Mouse (Mus musculus) neural tube, embryonic 14.5 days (tissue): ENCODE results near the gene Usp54. TPM values are rescaled to one million over a fixed set of nuclear protein-coding genes. Genes with fewer than 3 reads are reported as not detected.
"Not testable (repeated sequence)": the region's sequence is repeated elsewhere in the genome, so short reads cannot be mapped to it uniquely, and the experiment has no call there.

Source experiments
- ATAC-seq: fragments of 200-750 bp; cut with Nextera tagmentation; 2 replicates; pipeline ENCODE4 v1.8.0; 2017; ENCODE audit warnings: low read depth, mild to moderate bottlenecking, moderate TSS enrichment, moderate library complexity
- H3K27ac ChIP-seq: fragments of 300-500 bp; sonication (generic); 2 replicates; pipeline ENCODE4 v1.5.1; 2014; ENCODE audit warnings: low read depth, mild to moderate bottlenecking, control low read depth, low read length, moderate library complexity, mixed read lengths
- H3K27me3 ChIP-seq: fragments of 300-500 bp; sonication (generic); 2 replicates; pipeline ENCODE4 v1.6.1; 2014; ENCODE audit warnings: low read length; ENCODE audit not compliant: control insufficient read depth, insufficient read depth
- H3K36me3 ChIP-seq: fragments of 300-500 bp; sonication (generic); 2 replicates; pipeline ENCODE4 v1.6.1; 2014; ENCODE audit warnings: low read length, mixed read lengths; ENCODE audit not compliant: control insufficient read depth, insufficient read depth
- H3K4me1 ChIP-seq: fragments of 300-500 bp; sonication (generic); 2 replicates; pipeline ENCODE4 v1.6.1; 2014; ENCODE audit warnings: low read length; ENCODE audit not compliant: control insufficient read depth, insufficient read depth
- H3K4me2 ChIP-seq: fragments of 300-500 bp; sonication (generic); 2 replicates; pipeline ENCODE4 v1.6.1; 2014; ENCODE audit warnings: mild to moderate bottlenecking, low read depth, low read length, control low read depth
- H3K4me3 ChIP-seq: fragments of 300-500 bp; sonication (generic); 2 replicates; pipeline ENCODE4 v1.5.1; 2014; ENCODE audit warnings: low read depth, low read length, control low read depth, mixed read lengths
- H3K9ac ChIP-seq: fragments of 300-500 bp; sonication (generic); replicated peaks from 2 replicates; pipeline ENCODE4 v1.6.1; 2014; ENCODE audit warnings: low read depth, mild to moderate bottlenecking, control low read depth, low read length, mixed read lengths
- H3K9me3 ChIP-seq: fragments of 300-500 bp; sonication (generic); 2 replicates; pipeline ENCODE4 v1.6.1; 2016; ENCODE audit warnings: low read length; ENCODE audit not compliant: control insufficient read depth
- WGBS: fragments of 180-500 bp; shearing (Covaris S2); extraction: QIAGEN DNeasy Blood & Tissue Kit; methylation state at CpG from one replicate; pipeline ENCODE4 v1.1.7; 2014; 5-methylcytosine and 5-hydroxymethylcytosine counted together
- polyA plus RNA-seq: library from polyadenylated mRNA; unstranded; fragments of >200 nt; fragmentation: Nextera tagmentation; extraction: Ambion mirVana; gene quantifications from 2 replicates; pipeline ENCODE4 v1.2.1, GENCODE M21; 2014

The Usp54 gene
- polyA plus RNA-seq, 1 experiment from 2014 or later, result 15.1 TPM

- 17% methylated on average over 10 of the region's 10 CpGs for WGBS
- no peak for ATAC-seq
- peak overlapping the region; percentile 90; the same call in 1 of the 2 replicates for H3K27ac ChIP-seq
- 0 out of 2 replicates have a peak, but pooled peaks cover 4% of the 10 kb centered on the region for H3K4me1 ChIP-seq
- peak overlapping the region; percentile 81 for H3K4me3 ChIP-seq
- H3K9ac ChIP-seq, result peak overlapping the region; percentile 83
- no peaks in the 10 kb centered on the region for H3K9me3 ChIP-seq
- H3K27me3 ChIP-seq, result no peaks in the 10 kb centered on the region
- no peaks in the 10 kb centered on the region for H3K36me3 ChIP-seq
- H3K4me2 ChIP-seq, result peak overlapping the region; percentile 48
Measured at GRCm38 (mm10) chr14:20641438-20641875, 594 bp upstream of the Usp54 start.

DNA sequence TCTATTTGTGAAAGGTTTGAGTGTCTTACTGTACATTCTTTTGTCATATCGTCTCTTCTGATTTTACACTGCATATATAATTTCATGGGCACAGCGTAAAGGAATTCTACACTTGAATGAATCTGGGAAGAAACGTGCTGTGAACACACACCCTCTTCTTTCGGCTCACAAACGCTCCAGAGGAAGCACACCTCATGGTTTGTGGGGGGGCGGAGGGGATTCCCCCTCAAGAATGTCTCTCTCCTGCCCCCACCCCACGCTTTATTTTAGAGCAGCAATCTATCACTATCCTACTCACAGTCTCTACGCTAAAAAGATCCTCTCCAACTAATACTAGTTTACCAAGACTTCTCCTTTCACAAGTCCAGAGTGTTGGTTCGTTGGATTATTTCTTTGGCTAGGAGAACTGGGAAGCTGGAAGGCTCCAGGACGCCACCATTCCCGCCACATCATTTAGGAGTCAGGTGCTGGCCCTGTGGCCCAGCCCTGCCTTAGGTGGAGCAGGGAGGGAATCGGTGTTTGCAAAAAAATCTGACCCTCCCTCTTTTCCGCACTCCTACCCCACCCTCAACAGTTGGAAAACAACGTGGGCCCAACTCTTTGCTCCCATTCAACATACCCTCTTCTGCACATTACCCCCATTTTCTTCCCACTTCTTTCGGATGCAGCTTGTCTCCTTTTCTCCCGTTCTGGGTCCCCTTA, 794 bp downstream of the Usp54 start:
- H3K27me3 ChIP-seq, result no peaks in the 10 kb centered on the region
- 2% methylated on average over 16 of the region's 16 CpGs for WGBS
- peak overlapping the region; percentile 81 for H3K4me3 ChIP-seq
- H3K4me2 ChIP-seq, result peak overlapping the region; percentile 79
- no peaks in the 10 kb centered on the region for H3K36me3 ChIP-seq
- 0 out of 2 replicates have a peak, but pooled peaks cover 4% of the 10 kb centered on the region for H3K4me1 ChIP-seq
- peak overlapping the region; percentile 83 for H3K9ac ChIP-seq
- H3K9me3 ChIP-seq, result no peaks in the 10 kb centered on the region
- ATAC-seq, result peak; percentile 59
- peak overlapping the region; percentile 90 for H3K27ac ChIP-seq

DNA sequence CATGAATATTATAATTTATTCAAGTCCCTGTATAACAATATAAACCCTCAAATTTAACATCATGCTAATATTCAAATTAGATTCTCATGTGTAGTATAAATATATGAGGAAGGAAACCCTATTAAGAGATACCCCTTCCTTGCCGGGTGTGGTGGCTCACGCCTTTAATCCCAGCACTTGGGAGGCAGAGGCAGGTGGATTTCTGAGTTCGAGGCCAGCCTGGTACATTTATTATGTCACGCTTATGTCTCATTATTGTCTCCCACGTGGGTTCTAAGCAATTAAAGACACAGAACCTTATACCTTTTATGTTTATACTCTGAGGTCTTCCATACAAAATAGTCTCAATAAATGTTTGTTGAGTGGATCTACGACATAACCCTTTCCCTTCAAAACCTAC, 2.2 kb downstream of the Usp54 start:
- 0 out of 2 replicates have a peak, but pooled peaks cover 4% of the 10 kb centered on the region for H3K4me1 ChIP-seq
- no peak for ATAC-seq
- H3K36me3 ChIP-seq, result no peaks in the 10 kb centered on the region
- no peak overlapping the region for H3K4me3 ChIP-seq
- H3K27me3 ChIP-seq, result no peaks in the 10 kb centered on the region
- WGBS, result 90% methylated on average over 6 of the region's 6 CpGs
- no peak overlapping the region for H3K27ac ChIP-seq
- H3K4me2 ChIP-seq, result no peak overlapping the region
- no peaks in the 10 kb centered on the region for H3K9me3 ChIP-seq
- no peak overlapping the region for H3K9ac ChIP-seq

DNA sequence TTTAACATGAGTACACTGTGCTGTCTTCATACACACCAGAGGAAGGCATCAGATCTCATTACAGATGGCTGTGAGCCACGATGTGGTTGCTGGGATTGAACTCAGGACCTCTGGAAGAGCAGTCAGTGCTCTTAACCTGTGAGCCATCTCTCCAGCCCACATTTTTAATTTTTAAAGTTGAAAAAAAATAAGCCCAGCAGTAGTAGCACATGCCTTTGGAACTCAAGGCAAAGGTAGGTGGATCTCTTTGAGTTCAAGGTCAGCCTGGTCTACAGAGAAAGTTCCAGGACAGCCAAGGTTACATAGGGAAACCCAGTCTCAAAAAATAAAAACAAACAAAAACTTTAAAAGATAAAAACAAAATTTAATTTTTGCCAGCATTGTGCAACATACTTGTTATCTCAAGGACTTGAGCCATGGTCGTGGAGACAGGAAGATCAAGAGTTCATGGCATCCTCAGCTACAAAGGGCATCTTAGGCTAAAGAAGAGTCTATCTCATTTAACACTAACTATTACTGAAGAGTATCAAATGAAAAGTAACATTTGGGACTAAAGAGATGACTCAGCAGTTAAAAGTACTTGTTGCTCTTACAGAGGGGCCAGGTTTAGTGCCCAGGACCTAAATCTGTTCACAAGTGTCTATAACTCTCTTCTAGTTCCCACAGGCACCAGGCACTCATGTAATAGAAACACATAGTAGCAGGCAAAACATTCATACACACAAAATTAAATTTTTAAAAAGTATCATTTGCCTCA, 2.9 kb downstream of the Usp54 start:
- no peaks in the 10 kb centered on the region for H3K27me3 ChIP-seq
- no peak overlapping the region for H3K4me2 ChIP-seq
- H3K4me3 ChIP-seq, result no peak overlapping the region
- H3K9me3 ChIP-seq, result no peaks in the 10 kb centered on the region
- H3K9ac ChIP-seq, result no peak overlapping the region
- 93% methylated on average over 2 of the region's 2 CpGs for WGBS
- H3K36me3 ChIP-seq, result no peaks in the 10 kb centered on the region
- no peak overlapping the region for H3K27ac ChIP-seq
- 0 out of 2 replicates have a peak, but pooled peaks cover 4% of the 10 kb centered on the region for H3K4me1 ChIP-seq
- no peak for ATAC-seq

- 97% methylated on average over 3 of the region's 3 CpGs for WGBS
- H3K4me1 ChIP-seq, H3K4me2 ChIP-seq: not testable (repeated sequence)
Measured at GRCm38 (mm10) chr14:20636968-20637367, 3.9 kb downstream of the Usp54 start.

GRCm38 (mm10) chr14:20635546-20635945, 5.3 kb downstream of the Usp54 start:
- Histone ChIP-seq H3K9me3 (no peaks in the 10 kb centered on the region), H3K27ac (no peak overlapping the region), H3K4me1 (0 out of 2 replicates have a peak, but pooled peaks cover 4% of the 10 kb centered on the region), H3K27me3 (no peaks in the 10 kb centered on the region), H3K4me3 (no peak overlapping the region), H3K36me3 (no peaks in the 10 kb centered on the region), H3K9ac (no peak overlapping the region), H3K4me2 (no peak overlapping the region)
- no peak for ATAC-seq
- 91% methylated on average over 2 of the region's 2 CpGs for WGBS

More at GRCm38 (mm10) chr14:20636968-20637367, 3.9 kb downstream of the Usp54 start:
- H3K9ac ChIP-seq, ATAC-seq, H3K9me3 ChIP-seq, H3K27ac ChIP-seq, H3K4me3 ChIP-seq, H3K27me3 ChIP-seq, H3K36me3 ChIP-seq: not testable (repeated sequence)

DNA sequence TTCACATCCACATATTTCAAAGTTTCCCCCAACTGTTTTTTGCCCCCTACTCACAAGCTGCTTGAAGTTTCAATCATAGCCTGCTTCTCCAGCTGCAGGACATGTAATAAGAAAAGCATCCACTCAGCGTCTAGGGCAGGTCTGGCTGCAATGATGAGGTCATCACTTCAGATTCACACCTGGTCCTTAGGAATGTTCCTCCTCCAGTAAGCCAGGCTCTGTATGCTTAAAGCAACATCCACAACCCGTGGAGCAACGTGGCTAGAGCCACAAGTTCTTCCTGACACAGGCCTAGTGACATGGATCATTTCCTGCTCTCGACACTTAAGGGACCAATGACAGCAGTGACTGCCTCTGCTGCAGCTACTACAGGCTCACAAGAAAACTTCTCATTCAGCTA, 9.6 kb downstream of the Usp54 start:
- Histone ChIP-seq H3K27ac (no peak overlapping the region), H3K4me2 (no peak overlapping the region), H3K9ac (no peak overlapping the region), H3K4me3 (no peak overlapping the region), H3K36me3 (no peaks in the 10 kb centered on the region), H3K9me3 (no peaks in the 10 kb centered on the region), H3K27me3 (no peaks in the 10 kb centered on the region), H3K4me1 (no peaks in the 10 kb centered on the region)
- no peak for ATAC-seq
- WGBS, result 70% methylated on average over 4 of the region's 4 CpGs

- H3K9me3 ChIP-seq, result no peaks in the 10 kb centered on the region
- no peak overlapping the region for H3K27ac ChIP-seq
- 84% methylated on average over 3 of the region's 3 CpGs for WGBS
- H3K27me3 ChIP-seq, result no peaks in the 10 kb centered on the region
- H3K4me3 ChIP-seq, result no peak overlapping the region
- no peak overlapping the region for H3K9ac ChIP-seq
- H3K4me2 ChIP-seq, result no peak overlapping the region
- H3K4me1 ChIP-seq, result no peaks in the 10 kb centered on the region
- H3K36me3 ChIP-seq, result no peaks in the 10 kb centered on the region
- ATAC-seq, result no peak
Measured at GRCm38 (mm10) chr14:20626971-20627370, 13.9 kb downstream of the Usp54 start.

DNA sequence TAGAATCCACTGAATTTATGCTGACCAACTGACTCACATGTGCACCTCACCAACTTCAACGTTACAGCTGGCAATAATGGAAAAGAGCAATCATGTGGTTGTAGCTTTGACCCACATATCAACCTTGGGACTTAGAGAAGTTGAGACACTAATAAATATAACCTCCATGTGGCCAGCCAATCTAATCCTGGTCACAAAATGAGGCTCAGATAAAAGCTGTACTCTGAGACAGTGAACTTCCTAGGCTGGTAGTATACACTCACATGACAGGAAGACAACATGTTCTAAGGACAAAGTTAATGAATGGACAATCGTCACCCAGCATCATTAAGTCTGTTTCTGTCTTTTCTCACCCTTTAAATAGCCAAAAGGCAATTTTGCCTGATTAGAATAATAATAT, 14.4 kb downstream of the Usp54 start:
- Histone ChIP-seq H3K27me3 (no peaks in the 10 kb centered on the region), H3K36me3 (no peaks in the 10 kb centered on the region), H3K4me3 (no peak overlapping the region), H3K9me3 (no peaks in the 10 kb centered on the region), H3K4me2 (no peak overlapping the region), H3K27ac (no peak overlapping the region), H3K4me1 (no peaks in the 10 kb centered on the region), H3K9ac (no peak overlapping the region)
- WGBS, result 81% methylated on average over 2 of the region's 2 CpGs
- no peak for ATAC-seq
